Mouse (Mus musculus) liver, embryonic 13.5 days (tissue): ENCODE measurements around the gene Trmt10c. TPM values are rescaled to one million over a fixed set of nuclear protein-coding genes. Genes with fewer than 3 reads are reported as not detected.
"Not testable (repeated sequence)": the region's sequence is repeated elsewhere in the genome, so short reads cannot be mapped to it uniquely, and the experiment has no call there.

ENCODE experiments used
- ATAC-seq: fragments of 200-750 bp; cut with Nextera tagmentation; 2 replicates; pipeline ENCODE4 v1.8.0; 2017; ENCODE audit warnings: low read depth, mild to moderate bottlenecking, moderate number of reproducible peaks, moderate library complexity
- DNase-seq: peaks from one replicate; pipeline ENCODE4 v3.0.0; 2022
- H3K27ac ChIP-seq: fragments of 300-500 bp; sonication (generic); 2 replicates; pipeline ENCODE4 v1.5.1; 2015; ENCODE audit warnings: moderate library complexity, mild to moderate bottlenecking, inconsistent platforms
- H3K27me3 ChIP-seq: fragments of 300-500 bp; sonication (generic); 2 replicates; pipeline ENCODE4 v1.6.1; 2015; ENCODE audit warnings: mild to moderate bottlenecking, inconsistent platforms
- H3K36me3 ChIP-seq: fragments of 300-500 bp; sonication (generic); 2 replicates; pipeline ENCODE4 v1.6.1; 2015; ENCODE audit warnings: mild to moderate bottlenecking, inconsistent platforms
- H3K4me1 ChIP-seq: fragments of 300-500 bp; sonication (generic); replicated peaks from 2 replicates; pipeline ENCODE4 v1.6.1; 2015; ENCODE audit warnings: inconsistent platforms
- H3K4me2 ChIP-seq: fragments of 300-500 bp; sonication (generic); 2 replicates; pipeline ENCODE4 v1.6.1; 2015; ENCODE audit warnings: inconsistent platforms, mild to moderate bottlenecking, moderate library complexity
- H3K4me3 ChIP-seq: fragments of 300-500 bp; sonication (generic); replicated peaks from 2 replicates; pipeline ENCODE4 v1.5.1; 2015; ENCODE audit warnings: mild to moderate bottlenecking, inconsistent platforms
- H3K9ac ChIP-seq: fragments of 300-500 bp; sonication (generic); 2 replicates; pipeline ENCODE4 v1.6.1; 2015; ENCODE audit warnings: mild to moderate bottlenecking, inconsistent platforms
- H3K9me3 ChIP-seq: fragments of 300-500 bp; sonication (generic); replicated peaks from 2 replicates; pipeline ENCODE4 v1.6.1; 2016; ENCODE audit warnings: inconsistent platforms
- WGBS: fragments of 180-500 bp; shearing (Covaris S2); methylation state at CpG from one replicate; pipeline ENCODE4 v1.1.7; 2015; ENCODE audit not compliant: insufficient replicate concordance; 5-methylcytosine and 5-hydroxymethylcytosine counted together
- polyA plus RNA-seq: library from polyadenylated mRNA; unstranded; fragments of >200 nt; fragmentation: Nextera tagmentation; extraction: Ambion mirVana; gene quantifications from 2 replicates; pipeline ENCODE4 v1.2.1, GENCODE M21; 2015

Trmt10c gene
- polyA plus RNA-seq, 1 experiment from 2014 or later = 20.0 TPM

DNA sequence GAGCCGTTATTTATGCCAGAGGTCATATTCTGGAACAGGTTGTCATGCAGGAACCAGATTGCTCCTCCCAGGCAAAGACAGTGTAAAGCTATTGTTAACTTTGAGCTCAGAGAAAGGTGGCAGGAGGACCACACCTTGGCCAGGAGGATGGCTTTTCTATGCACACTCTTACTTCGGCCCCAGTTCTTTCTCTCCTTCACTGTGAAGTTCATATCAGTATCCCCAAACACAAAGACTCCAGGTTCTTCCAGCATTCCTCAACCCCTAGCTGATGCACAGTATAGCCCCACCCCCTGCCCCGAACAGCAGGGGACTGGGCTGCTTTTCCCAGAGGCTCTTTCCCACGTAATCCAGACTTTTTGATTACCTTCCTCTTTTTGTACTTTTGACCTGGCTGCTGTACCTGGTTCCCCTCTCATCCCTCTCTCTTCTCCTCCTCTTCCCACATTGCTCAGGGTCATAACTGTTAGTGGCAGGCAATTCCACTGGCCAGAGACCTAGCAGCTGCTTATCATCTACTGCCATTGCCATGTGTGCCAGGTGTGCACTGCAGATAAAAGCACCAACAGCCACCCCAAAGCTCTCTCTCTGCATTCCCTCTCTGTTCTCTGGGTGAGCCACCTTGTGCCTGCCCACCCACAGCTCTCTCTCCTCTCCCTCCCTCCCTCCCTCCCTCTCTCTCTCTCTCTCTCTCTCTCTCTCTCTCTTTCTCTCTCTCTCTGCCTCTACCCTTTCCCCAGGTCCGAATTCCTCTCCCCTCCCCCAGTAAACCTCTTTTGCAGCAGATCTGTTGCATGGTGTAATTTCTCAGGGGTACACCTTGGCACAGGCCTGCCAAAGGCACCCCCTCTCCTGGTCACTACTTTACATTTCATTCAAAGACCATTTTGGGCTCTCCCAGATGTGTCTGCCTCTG, 34.0 kb upstream of the Trmt10c start:
- WGBS = 16% methylated on average over 5 of the region's 5 CpGs
- peak; percentile 90 for ATAC-seq

DNA sequence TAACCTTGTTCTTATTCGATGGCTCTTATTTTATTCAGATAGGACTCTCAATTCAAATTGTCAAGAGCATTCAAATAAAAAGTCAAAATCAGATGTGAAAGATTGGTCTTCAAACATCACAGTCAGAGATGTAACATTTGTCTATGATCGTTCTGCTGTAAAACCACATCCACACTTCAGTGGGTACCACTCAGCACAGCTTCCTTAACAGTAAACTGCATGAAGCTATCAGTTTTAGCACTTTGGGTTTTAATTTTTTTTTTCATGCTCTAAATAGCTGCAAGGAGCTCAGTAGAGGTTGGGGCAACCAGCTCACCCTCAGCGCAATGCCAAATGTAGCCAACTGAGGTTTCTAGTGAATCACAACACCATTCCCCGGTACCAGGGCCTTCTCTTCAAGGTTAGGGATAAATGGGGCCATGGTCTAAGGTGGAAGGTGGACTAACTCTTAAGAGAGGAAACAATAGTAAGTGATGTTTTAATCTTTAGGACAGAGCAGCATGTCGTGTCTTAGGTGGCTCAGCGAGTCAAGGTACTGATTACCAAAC, 31.0 kb upstream of the Trmt10c start:
- no peak for DNase-seq
- Histone ChIP-seq H3K36me3 (no peaks in the 10 kb centered on the region), H3K4me1 (peaks cover 62% of the 10 kb centered on the region), H3K27me3 (no peaks in the 10 kb centered on the region), H3K9me3 (no peaks in the 10 kb centered on the region), H3K4me2 (no peak overlapping the region), H3K4me3 (no peak overlapping the region), H3K27ac (peak overlapping the region; percentile 48), H3K9ac (no peak overlapping the region)
- ATAC-seq = no peak
- 83% methylated on average over 6 of the region's 6 CpGs for WGBS

More for the DNA sequence above, 34.0 kb upstream of the Trmt10c start:
- DNase-seq = peak; percentile 91
- H3K9me3 ChIP-seq = no peaks in the 10 kb centered on the region
- no peaks in the 10 kb centered on the region for H3K27me3 ChIP-seq
- H3K36me3 ChIP-seq = no peaks in the 10 kb centered on the region
- H3K4me1 ChIP-seq = peaks cover 79% of the 10 kb centered on the region
- peak overlapping the region; percentile 70 for H3K9ac ChIP-seq
- H3K4me3 ChIP-seq = peak overlapping the region; percentile 44
- H3K27ac ChIP-seq = peak overlapping the region; percentile 96
- peak overlapping the region; percentile 69 for H3K4me2 ChIP-seq

DNA sequence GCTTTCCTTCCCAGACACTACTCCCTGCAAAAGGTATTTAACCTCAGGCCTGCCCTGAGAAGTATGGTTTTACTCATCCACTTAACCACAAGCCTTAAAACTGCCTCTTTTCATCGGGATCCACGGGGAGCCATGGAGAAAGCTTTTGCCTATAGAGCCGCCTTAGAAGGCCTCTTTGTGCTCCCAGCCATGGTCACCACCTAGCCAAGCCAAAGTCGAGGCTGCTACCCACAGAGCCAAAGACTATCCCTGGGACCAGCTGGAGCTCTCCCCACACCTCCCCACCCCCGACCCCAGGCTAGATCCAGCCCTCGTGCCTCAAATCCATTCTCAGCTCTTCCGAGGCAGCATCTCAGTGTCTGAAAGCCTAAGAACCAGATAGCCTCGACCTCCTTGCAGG, 28.5 kb upstream of the Trmt10c start:
- 53% methylated on average over 8 of the region's 8 CpGs for WGBS

DNA sequence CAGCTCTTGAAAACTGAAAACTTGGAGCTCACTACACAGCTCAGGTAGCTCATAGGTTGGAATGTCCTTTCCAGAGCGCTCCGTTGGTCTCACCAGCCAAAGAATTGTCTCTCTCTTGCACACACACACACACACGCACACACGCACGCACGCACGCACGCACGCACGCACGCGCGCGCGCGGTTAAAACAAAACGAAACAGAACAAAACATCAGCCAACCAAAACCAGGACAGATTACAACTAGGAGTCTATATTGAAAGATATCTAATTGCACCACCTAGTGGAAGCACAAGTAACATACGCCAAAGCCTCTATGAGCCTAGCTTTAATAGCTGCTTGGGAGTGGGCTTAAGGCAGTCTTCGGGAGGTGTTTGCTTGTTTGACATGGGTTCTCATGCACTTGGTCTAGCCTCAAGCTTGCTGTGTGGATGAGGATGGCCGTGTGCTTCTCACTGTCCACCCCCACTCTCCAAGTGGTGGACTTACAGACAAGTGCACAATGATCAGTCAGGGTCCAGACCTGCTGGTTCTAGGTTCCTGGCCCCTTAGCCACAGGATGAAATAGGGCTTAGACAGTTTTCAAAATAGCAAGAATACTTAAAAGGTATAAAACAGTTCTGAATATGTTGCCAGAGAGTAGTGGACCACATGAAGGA, 26.8 kb upstream of the Trmt10c start:
- Histone ChIP-seq H3K27ac (peak overlapping the region; percentile 80), H3K9ac (peak overlapping the region; percentile 71), H3K27me3 (no peaks in the 10 kb centered on the region), H3K4me1 (peaks cover 27% of the 10 kb centered on the region), H3K4me2 (peak overlapping the region; percentile 73), H3K9me3 (no peaks in the 10 kb centered on the region), H3K36me3 (no peaks in the 10 kb centered on the region), H3K4me3 (peak overlapping the region; percentile 65)
- ATAC-seq (peak; percentile 78), DNase-seq (peak; percentile 27)
- 3% methylated on average over 20 of the region's 20 CpGs for WGBS

More for the DNA sequence above, 28.5 kb upstream of the Trmt10c start:
- Histone ChIP-seq H3K36me3 (no peaks in the 10 kb centered on the region), H3K4me2 (no peak overlapping the region), H3K4me3 (no peak overlapping the region), H3K9me3 (no peaks in the 10 kb centered on the region), H3K4me1 (peaks cover 40% of the 10 kb centered on the region), H3K27ac (no peak overlapping the region; the same call in 1 of the 2 replicates), H3K27me3 (no peaks in the 10 kb centered on the region), H3K9ac (no peak overlapping the region)
- no peak for DNase-seq
- ATAC-seq = no peak

DNA sequence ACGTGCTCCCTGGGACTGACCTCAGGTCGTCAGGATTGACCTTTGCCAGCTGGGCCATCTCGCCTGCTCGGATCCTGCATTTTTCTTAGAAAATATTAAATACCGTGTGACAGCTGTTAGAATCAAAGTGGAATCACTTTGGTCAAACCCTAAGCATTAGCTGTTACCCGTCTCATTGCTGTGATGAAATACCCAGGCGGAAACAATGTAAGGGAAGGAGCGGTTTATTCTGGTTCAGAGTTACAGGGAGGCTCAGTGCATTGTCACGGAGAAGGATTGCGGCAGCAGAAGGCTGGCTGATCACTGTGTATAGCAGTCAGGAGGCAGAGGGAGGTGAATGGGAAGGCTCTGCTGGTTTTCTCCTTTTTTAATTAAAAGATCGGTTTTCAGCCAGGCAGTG, 25.4 kb upstream of the Trmt10c start:
- Histone ChIP-seq H3K36me3 (no peaks in the 10 kb centered on the region), H3K27ac (no peak overlapping the region), H3K4me1 (peaks cover 17% of the 10 kb centered on the region), H3K9ac (no peak overlapping the region), H3K4me3 (no peak overlapping the region), H3K4me2 (no peak overlapping the region), H3K9me3 (no peaks in the 10 kb centered on the region), H3K27me3 (no peaks in the 10 kb centered on the region)
- WGBS = 80% methylated on average over 11 of the region's 11 CpGs
- no peak for DNase-seq
- no peak for ATAC-seq

DNA sequence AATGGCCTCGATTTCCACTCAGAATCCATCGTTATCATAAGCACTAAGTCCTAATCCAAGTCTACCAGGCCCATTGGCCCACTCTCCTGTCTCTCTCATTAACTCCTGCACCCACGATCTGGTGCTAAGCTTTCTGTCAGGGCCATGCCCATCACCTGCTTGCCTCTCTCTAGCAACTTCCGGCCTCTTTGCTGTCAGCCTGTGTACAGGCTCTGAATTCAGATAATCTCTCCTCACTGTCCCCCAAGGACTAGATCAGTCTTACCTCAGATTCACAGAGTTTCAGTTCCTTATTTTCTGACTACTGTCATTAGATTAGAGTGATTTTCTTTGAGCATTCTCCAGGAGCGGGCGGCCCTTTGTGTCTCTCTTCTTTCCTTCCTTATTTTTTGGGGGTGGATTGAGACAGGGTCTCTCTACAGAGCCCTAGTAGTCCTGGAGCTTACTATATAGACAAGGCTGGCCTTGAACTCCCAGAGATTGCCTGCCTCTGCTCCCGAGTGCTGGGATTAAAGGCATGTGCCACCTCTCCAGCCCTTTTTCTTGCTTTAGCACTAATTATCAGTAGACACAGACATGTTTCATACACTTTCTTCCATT, 24.5 kb upstream of the Trmt10c start:
- Histone ChIP-seq H3K4me1 (peaks cover 9% of the 10 kb centered on the region), H3K36me3 (no peaks in the 10 kb centered on the region), H3K9me3 (no peaks in the 10 kb centered on the region), H3K9ac (no peak overlapping the region), H3K4me2 (no peak overlapping the region), H3K27ac (no peak overlapping the region), H3K27me3 (no peaks in the 10 kb centered on the region), H3K4me3 (no peak overlapping the region)
- DNase-seq (no peak), ATAC-seq (no peak)
- WGBS = 46% methylated on average over 7 of the region's 7 CpGs

DNA sequence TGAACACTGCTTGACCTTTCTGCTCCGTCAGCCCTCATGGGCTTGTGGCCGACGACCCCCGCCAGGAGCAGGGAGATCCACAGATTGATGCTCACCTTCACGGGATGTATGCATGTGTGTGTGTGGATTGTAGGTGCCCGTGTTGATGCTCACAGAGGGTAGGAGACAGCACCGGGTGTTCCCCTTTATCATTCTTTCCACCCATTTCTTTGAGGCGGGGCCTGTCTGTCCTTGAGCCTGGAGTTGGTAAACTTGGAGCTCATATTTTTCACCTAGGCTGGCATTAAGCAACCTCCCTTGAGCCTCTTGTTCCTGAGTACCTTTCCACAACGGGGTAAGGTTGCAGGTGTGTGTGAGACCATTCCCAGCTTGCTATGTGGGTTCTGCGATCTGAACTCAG, 20.5 kb upstream of the Trmt10c start:
- H3K9me3 ChIP-seq = no peaks in the 10 kb centered on the region
- DNase-seq = no peak
- whole genome bisulfite sequencing = 62% methylated on average over 10 of the region's 10 CpGs

DNA sequence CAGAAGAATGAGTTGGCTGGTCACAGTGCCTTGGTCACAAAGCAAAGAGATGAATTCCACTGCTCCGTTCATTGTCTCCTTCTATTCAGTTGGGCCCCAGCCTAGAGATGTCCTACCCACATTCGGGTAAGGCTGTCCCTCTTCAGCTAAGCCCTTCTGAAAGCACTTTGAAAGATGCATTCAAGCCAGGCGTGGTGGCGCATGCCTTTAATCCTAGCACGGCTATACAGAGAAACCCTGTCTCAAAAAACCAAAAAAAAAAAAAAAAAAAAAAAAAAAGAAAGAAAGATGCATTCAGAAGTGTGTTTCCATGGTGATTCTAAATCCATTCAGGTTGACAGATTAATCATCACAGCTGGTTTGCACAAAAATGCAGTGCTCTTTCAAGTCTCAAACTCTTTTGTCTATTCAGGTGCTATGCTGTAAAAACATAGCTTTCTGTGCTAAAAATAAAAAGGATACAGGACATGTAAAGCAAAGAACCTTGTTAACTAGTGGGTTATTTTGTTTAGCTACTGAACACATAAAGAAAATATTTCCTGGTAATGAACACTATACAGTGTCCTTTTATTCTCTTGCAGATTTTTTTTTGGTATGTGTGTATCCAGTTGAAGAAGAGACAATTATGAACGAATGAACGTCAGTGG, 19.4 kb upstream of the Trmt10c start:
- no peaks in the 10 kb centered on the region for H3K27me3 ChIP-seq
- no peak for ATAC-seq
- H3K9me3 ChIP-seq = no peaks in the 10 kb centered on the region
- no peak overlapping the region for H3K4me2 ChIP-seq
- H3K27ac ChIP-seq = no peak overlapping the region
- H3K4me3 ChIP-seq = no peak overlapping the region
- peaks cover 6% of the 10 kb centered on the region for H3K4me1 ChIP-seq
- H3K9ac ChIP-seq = no peak overlapping the region
- DNase-seq = no peak
- 70% methylated on average over 7 of the region's 7 CpGs for WGBS
- H3K36me3 ChIP-seq = no peaks in the 10 kb centered on the region

More for the DNA sequence above, 20.5 kb upstream of the Trmt10c start:
- ATAC-seq = 0 out of 2 replicates have a peak, but pooled peaks have one; percentile 48
- Histone ChIP-seq H3K36me3 (no peaks in the 10 kb centered on the region), H3K4me3 (no peak overlapping the region), H3K27ac (no peak overlapping the region), H3K27me3 (no peaks in the 10 kb centered on the region), H3K4me1 (peaks cover 6% of the 10 kb centered on the region), H3K4me2 (no peak overlapping the region), H3K9ac (no peak overlapping the region)

DNA sequence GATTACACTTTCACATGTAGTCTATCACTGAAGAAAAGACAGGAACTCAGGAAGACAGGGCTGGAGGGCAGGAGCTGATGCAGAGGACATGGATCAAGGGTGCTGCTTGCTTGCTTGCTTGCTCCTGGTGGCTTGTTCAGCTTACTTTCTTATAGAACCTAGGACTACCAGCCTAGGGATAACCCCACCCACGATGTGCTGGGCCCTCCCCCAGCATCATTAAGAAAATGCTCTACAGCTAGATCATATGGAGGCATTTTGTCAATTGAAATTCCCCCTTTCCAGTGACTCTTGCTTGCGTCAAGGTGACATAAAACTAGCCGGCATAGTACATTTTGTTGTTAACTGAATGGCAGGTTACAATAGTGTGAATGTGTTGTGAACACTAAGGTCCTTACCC, 18.3 kb upstream of the Trmt10c start:
- no peak overlapping the region for H3K27ac ChIP-seq
- 67% methylated on average over 3 of the region's 3 CpGs for WGBS
- no peak for ATAC-seq
- H3K4me3 ChIP-seq = no peak overlapping the region
- H3K27me3 ChIP-seq = no peaks in the 10 kb centered on the region
- peaks cover 6% of the 10 kb centered on the region for H3K4me1 ChIP-seq
- H3K36me3 ChIP-seq = no peaks in the 10 kb centered on the region
- H3K9ac ChIP-seq = no peak overlapping the region
- DNase-seq = no peak
- no peaks in the 10 kb centered on the region for H3K9me3 ChIP-seq
- no peak overlapping the region for H3K4me2 ChIP-seq

DNA sequence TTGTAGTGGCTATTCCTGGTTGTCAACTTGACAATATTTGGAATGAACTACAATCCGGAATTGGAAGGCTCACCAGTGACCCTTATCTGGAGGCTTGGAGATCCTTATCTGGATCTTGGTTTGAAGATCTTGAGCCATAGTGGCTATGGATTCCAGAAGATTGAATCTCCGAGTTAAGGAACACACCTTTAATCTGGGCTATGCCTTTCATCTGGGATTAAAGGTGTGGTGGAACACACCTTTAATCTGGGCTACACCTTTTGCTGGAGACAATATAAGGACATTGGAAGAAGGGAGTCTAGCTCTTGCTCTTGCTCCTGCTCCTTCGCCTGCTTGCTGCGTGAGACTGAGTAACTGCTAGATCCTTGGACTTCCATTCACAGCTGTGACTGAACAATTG, 10.4 kb upstream of the Trmt10c start, which contains the start of gene Senp7:
TSS of gene Senp7 (plus strand) at position 301 of the 400 bp plus-strand sequence.
- not testable (repeated sequence) for H3K36me3 ChIP-seq, H3K4me2 ChIP-seq, H3K9me3 ChIP-seq, H3K9ac ChIP-seq, H3K4me1 ChIP-seq, DNase-seq, H3K27ac ChIP-seq, H3K4me3 ChIP-seq, H3K27me3 ChIP-seq, ATAC-seq
- WGBS = no CpG with 5 or more reads among the region's 4 CpGs
